ENCODE assay signal across 9 mouse cellular contexts in the genomic region with DNA sequence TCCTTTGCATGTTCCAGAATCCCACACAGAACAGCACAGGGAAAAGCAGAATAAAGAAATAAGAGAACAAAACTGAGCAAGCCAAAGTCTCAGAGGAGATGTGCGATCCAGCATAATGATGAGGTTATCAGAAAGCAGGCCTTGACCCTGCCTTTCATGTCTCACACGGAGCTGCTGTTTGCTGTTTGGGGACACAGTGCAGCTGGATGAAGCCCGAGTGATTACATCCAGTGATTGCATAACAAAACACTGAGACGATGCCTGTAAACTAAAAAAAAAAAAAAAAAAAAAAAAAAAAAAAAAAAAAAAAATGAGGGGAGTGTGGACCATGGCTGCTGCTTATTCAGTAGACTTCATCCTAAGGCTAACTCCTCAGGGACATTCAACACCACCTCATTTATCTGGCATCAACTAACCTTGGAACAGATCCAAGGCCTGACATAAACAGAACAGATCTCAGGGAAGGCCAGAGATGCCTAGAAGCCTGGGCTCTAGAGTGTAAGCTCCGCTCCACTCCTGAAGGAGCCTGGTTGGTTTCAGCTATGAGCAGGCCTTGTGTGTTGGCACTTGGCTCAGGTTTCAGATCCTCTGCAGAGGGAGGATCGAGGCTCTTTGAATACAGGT.
DNase-seq lines count a peak whose midpoint lies in the region; ATAC-seq and TF ChIP-seq lines count a peak whose summit lies in the region.
"Had no signal": no experiment of that assay in that cellular context is flagged by ENCODE, and none has a peak within 500 bp of the region (broad histone marks: within the 10 kb centered on the region; RNA-seq: fewer than 3 reads in every experiment).

No protein-coding gene starts in this region.

- no peak for ATAC-seq in midbrain, embryonic 14.5 days (ENCODE audit: low FRiP score, low TSS enrichment)

- no peak for TF ChIP-seq CTCF in brain, embryonic 14.5 days (IDR thresholded peaks at IDR 0.05; ENCODE audit: borderline replicate concordance, extremely low read depth, insufficient read depth, insufficient read length)

- H3K36me3 ChIP-seq in midbrain, embryonic 14.5 days (ENCODE audit: control insufficient read depth, insufficient read depth, low read length) = no peaks in the 10 kb centered on the region
- no peaks in the 10 kb centered on the region for H3K36me3 ChIP-seq in midbrain, embryonic 10.5 days

- no peak overlapping the region for H3K9ac ChIP-seq in midbrain, embryonic 14.5 days (replicated peaks; ENCODE audit: low read length)

- H3K27me3 ChIP-seq in midbrain, embryonic 14.5 days (ENCODE audit: control insufficient read depth, insufficient read depth, low read length) = no peaks in the 10 kb centered on the region
- H3K27me3 ChIP-seq in midbrain, embryonic 10.5 days (ENCODE audit: low read depth, poor library complexity, severe bottlenecking) = no peaks in the 10 kb centered on the region

- no peak for TF ChIP-seq POLR2A in brain, embryonic 14.5 days (IDR thresholded peaks at IDR 0.05; ENCODE audit: borderline replicate concordance, extremely low read depth, insufficient read depth, insufficient read length, poor library complexity, severe bottlenecking)

- H3K4me2 ChIP-seq in midbrain, embryonic 14.5 days (ENCODE audit: low read length) = no peak overlapping the region

- H3K27ac ChIP-seq in midbrain, embryonic 14.5 days (replicated peaks; ENCODE audit: low read depth, low read length) = no peak overlapping the region
- H3K27ac ChIP-seq in midbrain, embryonic 10.5 days (replicated peaks) = no peak overlapping the region

- H3K4me3 ChIP-seq in midbrain, embryonic 14.5 days (replicated peaks; ENCODE audit: low read depth, low read length) = no peak overlapping the region
- no peak overlapping the region for H3K4me3 ChIP-seq in midbrain, embryonic 10.5 days

- peak; percentile 37 for DNase-seq in midbrain, embryonic 14.5 days
- no peak for DNase-seq in midbrain, embryonic 10.5 days (ENCODE audit: low spot score)
- peak; percentile 51 for DNase-seq in brain, embryonic 14.5 days (ENCODE audit: low read depth)
- peak; percentile 16 for DNase-seq in heart, postnatal 25 days (ENCODE audit: low spot score)
- DNase-seq in lung, postnatal 10 days = peak; percentile 87
- DNase-seq in c-Kit-positive CD71-positive TER-119-positive erythroid progenitor cells, embryonic 14.5 days (ENCODE audit: low spot score) = no peak
- no peak for DNase-seq in layer of hippocampus, postnatal 10 days (ENCODE audit: low spot score in 2 of 2)
- no peak for DNase-seq in right cerebral cortex, postnatal 10 days (ENCODE audit: low spot score in 2 of 2)
- DNase-seq: cerebellum, postnatal 36 days had no signal

- intact Hi-C loops in heart, postnatal 25 days (cut with DNase I) = no loop called here

- H3K9me3 ChIP-seq in midbrain, embryonic 14.5 days (ENCODE audit: control insufficient read depth, low read length) = no peaks in the 10 kb centered on the region
- H3K9me3 ChIP-seq in midbrain, embryonic 10.5 days (replicated peaks) = no peaks in the 10 kb centered on the region

- no peaks in the 10 kb centered on the region for H3K4me1 ChIP-seq in midbrain, embryonic 14.5 days (ENCODE audit: control insufficient read depth, insufficient read depth, low read length)
- H3K4me1 ChIP-seq in midbrain, embryonic 10.5 days = peaks cover 19% of the 10 kb centered on the region

- 49% methylated on average over 6 of the region's 6 CpGs for WGBS in midbrain, embryonic 14.5 days
- 71% methylated on average over 6 of the region's 6 CpGs for WGBS in midbrain, embryonic 10.5 days

Comparison
In these comparisons a context has a peak if more than half of its experiments do, and no peak if none do; other contexts are left out.
1. DNase-seq: peak in midbrain, embryonic 14.5 days (single experiment), brain, embryonic 14.5 days (single experiment), heart, postnatal 25 days (single experiment) and lung, postnatal 10 days (single experiment); none in midbrain, embryonic 10.5 days (single experiment), c-Kit-positive CD71-positive TER-119-positive erythroid progenitor cells, embryonic 14.5 days (single experiment), layer of hippocampus, postnatal 10 days (0 of 2) and right cerebral cortex, postnatal 10 days (0 of 2).